Mouse (Mus musculus): ENCODE results near the gene Kcnq4.

Gene Kcnq4

DNA sequence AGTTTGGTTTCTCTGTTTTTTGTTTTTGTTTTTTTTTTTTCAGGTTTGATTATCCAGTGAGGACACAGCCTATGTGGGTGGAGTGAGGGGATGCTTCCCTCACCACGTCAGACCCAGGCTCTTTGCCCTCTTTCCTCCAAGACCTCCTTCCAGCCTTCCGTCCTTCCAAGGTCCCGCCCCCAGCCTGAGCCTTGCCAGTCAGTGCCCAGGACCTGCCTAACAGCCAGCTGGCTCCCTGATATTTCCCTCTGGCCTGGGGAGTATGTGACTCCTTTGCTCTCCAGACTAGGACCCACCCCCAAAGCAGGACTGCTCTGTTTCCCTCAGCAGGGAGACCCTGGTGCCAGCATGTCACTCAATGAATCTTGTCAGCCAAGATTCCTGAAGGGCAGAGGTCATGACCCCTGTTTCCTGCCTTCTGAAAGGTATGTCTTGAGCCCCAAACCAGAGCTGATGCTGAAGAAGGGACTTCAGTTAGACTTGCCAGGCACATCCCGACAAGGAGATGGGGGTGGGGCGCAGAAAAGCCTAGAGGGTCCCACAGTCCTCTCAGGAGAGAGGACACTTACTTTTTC is 22.8 kb downstream of the Kcnq4 start:
- DNase-seq (ENCODE audit: low read depth), result no peak

- DNase-seq (ENCODE audit: low read depth), result no peak
Measured at GRCm38 (mm10) chr4:120721574-120721973, 26.8 kb downstream of the Kcnq4 start.

DNA sequence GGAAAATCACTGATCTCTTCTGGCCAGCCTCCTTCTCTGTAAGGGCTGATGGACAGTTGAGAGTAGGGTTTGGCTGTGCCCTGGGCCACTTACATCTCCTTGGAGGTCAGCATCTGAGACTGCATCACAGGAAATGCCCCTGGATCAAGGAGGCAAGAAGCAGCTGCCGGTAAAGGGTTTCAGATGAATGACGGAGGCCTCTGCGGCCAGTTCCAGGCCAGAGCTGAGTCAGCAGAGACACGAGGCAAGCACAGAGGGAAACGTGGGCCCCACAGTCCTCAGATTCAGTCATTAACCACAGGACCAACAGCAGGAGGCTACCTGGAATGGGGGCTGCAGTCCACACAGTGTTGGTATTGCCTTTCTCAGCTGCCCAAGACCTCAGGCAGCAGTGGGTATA is 29.3 kb downstream of the Kcnq4 start:
- no peak for DNase-seq (ENCODE audit: low read depth)

DNA sequence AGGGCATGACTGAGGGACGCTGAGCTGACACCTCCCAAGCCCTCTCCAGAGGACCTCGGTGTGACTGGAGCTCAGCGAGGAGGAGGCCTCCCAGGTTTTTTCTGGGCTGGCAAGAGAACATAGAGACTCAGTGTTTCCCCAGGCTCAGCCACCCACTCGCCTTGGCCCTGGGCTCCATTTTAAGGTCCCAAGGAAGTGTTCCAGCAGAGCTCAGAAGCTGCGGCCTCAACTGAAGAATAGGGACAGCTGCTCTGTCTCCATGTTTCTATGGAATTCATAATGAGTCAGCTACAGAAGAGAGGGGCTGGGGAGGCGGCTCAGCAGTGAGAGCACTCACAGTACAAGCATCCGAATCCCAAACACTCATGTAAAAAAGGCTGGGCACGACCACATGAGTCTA is 30.8 kb downstream of the Kcnq4 start:
- DNase-seq (ENCODE audit: low read depth), result no peak

DNA sequence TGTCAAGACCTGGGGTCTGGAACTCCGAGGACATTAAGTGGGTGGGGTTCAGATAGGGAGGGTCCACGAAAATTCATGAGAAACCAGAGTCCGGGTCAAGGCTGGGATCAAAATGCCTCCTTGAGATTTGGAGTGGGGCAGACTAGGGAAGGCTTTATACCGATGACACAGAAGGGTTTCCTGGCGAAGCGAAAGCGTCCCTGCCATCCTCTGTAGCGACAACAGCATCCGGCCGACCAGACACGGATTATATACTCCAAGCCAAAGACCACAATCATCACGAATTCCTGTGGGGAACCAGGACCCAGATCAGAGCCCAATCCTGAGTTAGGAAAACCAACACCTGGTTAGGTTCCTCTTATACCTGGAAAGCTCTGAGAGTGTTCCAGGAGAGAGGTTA is 31.6 kb downstream of the Kcnq4 start:
- no peak for DNase-seq (ENCODE audit: low read depth)

DNA sequence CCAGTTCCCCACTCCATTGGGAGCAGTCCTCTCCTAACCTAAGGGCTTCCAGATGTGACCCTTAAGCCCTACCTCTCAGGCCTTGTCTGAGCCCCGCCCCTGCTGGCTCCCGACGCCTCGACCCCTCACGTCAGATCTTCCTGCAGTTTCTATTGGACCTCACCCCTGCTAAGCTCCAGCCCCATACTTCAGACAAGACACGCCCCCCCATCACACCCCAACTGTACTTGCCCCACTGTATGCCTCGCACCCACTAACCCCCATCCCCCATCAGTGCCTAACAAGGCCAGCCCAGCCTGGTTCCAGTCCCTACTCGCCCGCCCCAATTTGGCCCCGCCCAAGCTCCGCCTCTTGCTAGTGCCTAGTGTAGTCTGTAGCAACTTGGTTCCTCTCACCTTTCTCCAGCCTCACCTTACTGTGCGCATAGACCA is 32.3 kb downstream of the Kcnq4 start:
- DNase-seq (ENCODE audit: low read depth), result no peak

- no peak for DNase-seq (ENCODE audit: low read depth)
Measured at GRCm38 (mm10) chr4:120713856-120714497, 34.4 kb downstream of the Kcnq4 start.

DNA sequence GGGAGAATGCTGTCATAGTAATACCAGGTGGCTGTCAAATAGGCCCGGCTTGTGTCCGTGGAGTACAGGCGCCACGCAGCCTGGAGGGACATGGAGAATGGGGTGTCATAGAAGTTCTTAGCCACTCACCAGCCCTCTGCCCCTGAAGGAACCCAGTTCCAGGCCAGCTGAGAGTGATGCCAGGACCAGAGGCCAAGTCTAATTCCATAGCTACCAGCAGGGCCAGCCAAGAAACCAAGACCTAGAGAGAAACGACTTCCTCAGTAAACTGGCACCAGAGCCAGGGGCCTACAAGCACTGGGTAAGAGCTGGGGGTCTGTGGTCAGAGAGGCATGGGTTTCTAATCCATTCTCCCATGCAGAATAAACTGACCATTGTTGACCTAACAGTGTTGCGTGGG is 35.4 kb downstream of the Kcnq4 start:
- DNase-seq (ENCODE audit: low read depth), result no peak

DNA sequence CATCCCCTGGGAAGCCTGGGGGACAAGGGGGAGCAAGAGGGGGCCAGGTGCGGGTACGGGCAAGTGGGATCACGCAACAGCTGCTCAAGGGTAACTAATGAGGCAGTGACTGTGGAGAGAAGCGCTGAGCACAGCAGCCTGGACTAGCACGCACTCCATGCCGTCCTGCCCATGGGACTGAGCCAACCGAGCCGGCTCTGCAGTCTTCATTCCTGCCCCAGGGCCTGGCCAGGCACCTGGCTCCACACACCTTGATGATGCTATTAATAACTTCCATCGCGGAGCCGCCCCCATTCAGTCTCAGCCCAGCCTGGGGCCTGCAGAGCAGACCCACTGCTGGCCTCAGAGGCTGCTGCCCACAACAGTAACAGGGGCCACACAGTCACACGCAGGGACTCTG is 36.2 kb downstream of the Kcnq4 start:
- DNase-seq (ENCODE audit: low read depth), result no peak

- DNase-seq (ENCODE audit: low read depth), result no peak
Measured at GRCm38 (mm10) chr4:120702511-120702910, 45.9 kb downstream of the Kcnq4 start.

- DNase-seq (ENCODE audit: low read depth), result no peak
Measured at GRCm38 (mm10) chr4:120702056-120702455, 46.4 kb downstream of the Kcnq4 start.

- DNase-seq (ENCODE audit: low read depth), result no peak
Measured at GRCm38 (mm10) chr4:120701180-120701579, 47.2 kb downstream of the Kcnq4 start.

DNA sequence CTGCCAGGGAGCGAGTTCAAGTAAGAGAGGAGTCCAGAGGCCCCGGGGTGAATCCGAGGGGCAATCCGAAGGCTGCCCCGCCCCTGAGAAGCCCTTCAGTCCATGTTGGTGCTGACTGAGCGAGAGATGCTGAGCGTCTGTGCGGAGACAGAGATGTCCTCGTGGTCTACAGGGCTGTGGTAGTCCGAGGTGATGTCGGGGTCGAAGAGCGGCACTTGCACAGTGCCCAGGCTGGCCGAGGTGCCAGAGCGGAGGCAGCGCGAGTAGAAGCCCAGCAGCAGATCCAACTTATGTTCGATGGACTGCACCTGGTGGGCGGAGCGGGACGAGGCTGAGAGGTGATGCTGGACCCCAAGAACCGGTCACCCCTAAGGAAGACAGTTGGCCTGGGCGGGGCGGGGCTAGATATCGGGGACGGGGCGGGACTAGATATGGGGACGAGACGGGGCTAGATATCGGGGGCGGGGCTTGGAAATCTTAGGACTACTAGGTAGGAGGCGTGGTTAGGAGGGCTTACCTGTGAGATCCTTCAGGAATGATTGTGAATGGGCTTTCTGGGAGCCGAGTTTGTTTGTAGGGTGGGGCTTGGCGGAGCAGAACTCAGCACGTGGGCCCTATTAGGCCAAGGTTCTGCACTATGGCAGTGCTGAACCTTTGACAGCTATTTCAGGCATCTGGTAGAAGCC is 50.5 kb downstream of the Kcnq4 start:
- no peak for DNase-seq (ENCODE audit: low read depth)

DNA sequence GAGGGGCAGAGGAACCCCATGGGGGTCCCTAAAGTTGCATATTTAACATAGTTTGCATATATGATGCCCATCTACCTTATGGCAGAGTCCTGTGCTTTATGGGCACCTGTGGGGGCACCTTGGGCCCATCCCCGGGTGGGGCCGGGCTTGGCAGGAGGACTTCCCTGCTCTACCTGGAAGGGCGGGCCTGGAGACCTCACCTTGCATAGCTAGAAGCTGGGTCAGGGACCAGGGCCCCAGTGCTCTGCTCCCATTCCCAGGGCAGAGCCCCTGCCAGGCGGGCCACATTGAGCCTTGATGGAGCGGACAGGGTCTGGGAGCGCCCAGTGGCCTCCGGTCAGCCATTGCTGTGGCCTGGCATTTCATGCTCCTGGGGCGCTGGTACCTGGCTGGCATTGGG is 51.1 kb downstream of the Kcnq4 start:
- DNase-seq (ENCODE audit: low read depth), result no peak

DNA sequence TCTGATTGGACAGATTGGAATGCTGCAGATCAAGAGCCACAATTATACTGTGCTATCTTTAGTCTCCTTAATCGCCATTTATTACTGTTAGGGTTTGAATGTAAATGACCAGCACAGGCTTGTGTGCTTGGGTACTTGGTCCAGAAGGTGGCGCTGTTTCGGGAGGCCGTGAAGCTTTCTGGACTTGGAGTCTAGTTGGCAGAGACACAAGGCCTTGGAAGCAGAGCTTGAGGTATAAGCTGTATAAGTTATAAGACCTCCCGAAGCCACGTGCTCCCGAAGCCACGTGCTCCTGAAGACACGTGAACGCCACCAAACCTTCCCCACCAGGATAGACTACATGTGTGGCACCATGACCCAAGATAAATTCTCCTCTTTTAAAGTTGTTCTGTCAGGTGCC is 55.7 kb downstream of the Kcnq4 start:
- peak; percentile 63 for DNase-seq (ENCODE audit: low read depth)

GRCm38 (mm10) chr4:120689317-120689716 is 59.1 kb downstream of the Kcnq4 start:
- no peak for DNase-seq (ENCODE audit: low read depth)

GRCm38 (mm10) chr4:120687282-120687681 is 61.1 kb downstream of the Kcnq4 start:
- no peak for DNase-seq (ENCODE audit: low read depth)

- DNase-seq (ENCODE audit: low read depth), result no peak
Measured at GRCm38 (mm10) chr4:120683278-120683997, 65.0 kb downstream of the Kcnq4 start.

DNA sequence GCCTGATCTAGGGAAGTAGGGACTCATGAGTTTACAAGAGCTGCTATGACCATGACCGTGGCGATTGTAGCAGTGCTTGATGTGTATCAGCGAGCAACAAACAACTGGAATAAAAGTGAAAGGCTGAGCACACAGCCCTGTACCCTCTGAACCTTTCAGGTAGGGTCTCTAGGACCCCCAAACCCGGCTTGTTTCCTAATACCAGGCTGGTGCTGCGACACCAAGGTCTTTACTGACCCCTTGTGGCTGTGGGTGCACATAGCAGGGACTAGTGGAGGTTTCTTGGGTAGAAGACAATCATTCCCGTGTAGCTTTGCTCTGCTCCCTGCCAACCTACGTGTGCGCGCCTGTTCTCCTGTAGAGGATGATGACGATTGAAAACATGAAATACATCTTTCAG is 66.2 kb downstream of the Kcnq4 start:
- DNase-seq (ENCODE audit: low read depth), result peak; percentile 58

GRCm38 (mm10) chr4:120680953-120681352 is 67.5 kb downstream of the Kcnq4 start:
- DNase-seq (ENCODE audit: low read depth), result peak; percentile 39

DNA sequence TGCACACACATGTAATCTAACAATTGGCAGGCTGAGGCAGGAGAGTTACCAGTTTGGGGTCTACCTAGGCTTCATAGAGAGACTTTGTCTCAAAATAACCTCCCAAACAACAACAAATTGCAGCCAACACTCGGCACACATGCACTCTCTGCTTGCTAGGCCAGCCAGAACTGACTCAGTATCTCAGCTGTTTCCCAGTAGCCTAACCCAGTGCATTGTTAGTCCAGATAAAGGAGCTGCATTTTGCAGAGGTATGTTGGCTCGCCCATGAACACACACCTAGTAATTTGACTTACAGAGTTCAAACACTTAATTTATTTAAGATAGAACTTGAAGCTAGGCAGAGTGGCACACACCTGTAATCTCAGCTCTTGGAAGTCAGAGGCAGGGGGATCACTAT is 72.8 kb downstream of the Kcnq4 start:
- DNase-seq (ENCODE audit: low read depth), result no peak

- DNase-seq (ENCODE audit: low read depth), result no peak
Measured at GRCm38 (mm10) chr4:120674775-120675451, 73.5 kb downstream of the Kcnq4 start.

All from 416B (cell line).